Mouse (Mus musculus): ENCODE results near the gene Rras2. TPM values are rescaled to one million over a fixed set of nuclear protein-coding genes. Genes with fewer than 3 reads are reported as not detected.

The Rras2 gene
- polyA plus RNA-seq, 1 experiment from 2014 or later: 24.7 TPM

GRCm38 (mm10) chr7:114016001-114016949 lies 101.3 kb downstream of the Rras2 start:
- WGBS: 86% methylated on average over 8 of the region's 8 CpGs
- Histone ChIP-seq H3K9me3 (replicated peaks; ENCODE audit: control insufficient read depth, low read length, poor library complexity, severe bottlenecking) (no peaks in the 10 kb centered on the region), H3K4me2 (ENCODE audit: low read length) (no peak overlapping the region), H3K36me3 (ENCODE audit: control insufficient read depth, insufficient read depth, low read length) (no peaks in the 10 kb centered on the region), H3K4me1 (ENCODE audit: control insufficient read depth, insufficient read depth, low read length) (peaks cover 3% of the 10 kb centered on the region), H3K4me3 (ENCODE audit: low read depth, low read length) (no peak overlapping the region), H3K27ac (ENCODE audit: low read length) (no peak overlapping the region), H3K9ac (ENCODE audit: low read depth, low read length) (no peak overlapping the region), H3K27me3 (ENCODE audit: control insufficient read depth, insufficient read depth, low read depth, low read length) (no peaks in the 10 kb centered on the region)
- ATAC-seq: no peak

- Histone ChIP-seq H3K27ac (ENCODE audit: low read length) (no peak overlapping the region), H3K36me3 (ENCODE audit: control insufficient read depth, insufficient read depth, low read length) (no peaks in the 10 kb centered on the region), H3K9ac (ENCODE audit: low read depth, low read length) (no peak overlapping the region), H3K9me3 (replicated peaks; ENCODE audit: control insufficient read depth, low read length, poor library complexity, severe bottlenecking) (no peaks in the 10 kb centered on the region), H3K4me1 (ENCODE audit: control insufficient read depth, insufficient read depth, low read length) (no peaks in the 10 kb centered on the region), H3K4me2 (ENCODE audit: low read length) (no peak overlapping the region), H3K27me3 (ENCODE audit: control insufficient read depth, insufficient read depth, low read depth, low read length) (no peaks in the 10 kb centered on the region), H3K4me3 (ENCODE audit: low read depth, low read length) (no peak overlapping the region)
- 56% methylated on average over 9 of the region's 9 CpGs for WGBS
- no peak for ATAC-seq
These were observed 105.7 kb downstream of the Rras2 start for GRCm38 (mm10) chr7:114011726-114012443.

- H3K4me3 ChIP-seq (ENCODE audit: low read depth, low read length): no peak overlapping the region
- no peak for ATAC-seq
- H3K9ac ChIP-seq (ENCODE audit: low read depth, low read length): no peak overlapping the region
- peaks cover 10% of the 10 kb centered on the region for H3K4me1 ChIP-seq (ENCODE audit: control insufficient read depth, insufficient read depth, low read length)
- H3K4me2 ChIP-seq (ENCODE audit: low read length): no peak overlapping the region
- no peak overlapping the region for H3K27ac ChIP-seq (ENCODE audit: low read length)
- H3K36me3 ChIP-seq (ENCODE audit: control insufficient read depth, insufficient read depth, low read length): no peaks in the 10 kb centered on the region
- no peaks in the 10 kb centered on the region for H3K9me3 ChIP-seq (replicated peaks; ENCODE audit: control insufficient read depth, low read length, poor library complexity, severe bottlenecking)
- no peaks in the 10 kb centered on the region for H3K27me3 ChIP-seq (ENCODE audit: control insufficient read depth, insufficient read depth, low read depth, low read length)
- WGBS: 72% methylated on average over 5 of the region's 5 CpGs
These were observed 110.0 kb downstream of the Rras2 start for GRCm38 (mm10) chr7:114007565-114007964.

GRCm38 (mm10) chr7:114006456-114006855 lies 111.1 kb downstream of the Rras2 start:
- no peak for ATAC-seq
- no peaks in the 10 kb centered on the region for H3K9me3 ChIP-seq (replicated peaks; ENCODE audit: control insufficient read depth, low read length, poor library complexity, severe bottlenecking)
- no peaks in the 10 kb centered on the region for H3K27me3 ChIP-seq (ENCODE audit: control insufficient read depth, insufficient read depth, low read depth, low read length)
- no peak overlapping the region for H3K9ac ChIP-seq (ENCODE audit: low read depth, low read length)
- no peak overlapping the region for H3K4me2 ChIP-seq (ENCODE audit: low read length)
- H3K4me1 ChIP-seq (ENCODE audit: control insufficient read depth, insufficient read depth, low read length): peaks cover 10% of the 10 kb centered on the region
- H3K36me3 ChIP-seq (ENCODE audit: control insufficient read depth, insufficient read depth, low read length): no peaks in the 10 kb centered on the region
- H3K27ac ChIP-seq (ENCODE audit: low read length): no peak overlapping the region
- H3K4me3 ChIP-seq (ENCODE audit: low read depth, low read length): no peak overlapping the region
- WGBS: 68% methylated on average over 8 of the region's 8 CpGs

GRCm38 (mm10) chr7:114005499-114005898 lies 112.1 kb downstream of the Rras2 start:
- WGBS: 56% methylated on average over 5 of the region's 5 CpGs
- Histone ChIP-seq H3K36me3 (ENCODE audit: control insufficient read depth, insufficient read depth, low read length) (no peaks in the 10 kb centered on the region), H3K9me3 (replicated peaks; ENCODE audit: control insufficient read depth, low read length, poor library complexity, severe bottlenecking) (no peaks in the 10 kb centered on the region)

GRCm38 (mm10) chr7:114004171-114004570 lies 113.4 kb downstream of the Rras2 start:
- Histone ChIP-seq H3K27me3 (ENCODE audit: control insufficient read depth, insufficient read depth, low read depth, low read length) (no peaks in the 10 kb centered on the region), H3K36me3 (ENCODE audit: control insufficient read depth, insufficient read depth, low read length) (no peaks in the 10 kb centered on the region), H3K4me2 (ENCODE audit: low read length) (peak overlapping the region; percentile 17; the same call in 1 of the 2 replicates), H3K9ac (ENCODE audit: low read depth, low read length) (no peak overlapping the region), H3K4me1 (ENCODE audit: control insufficient read depth, insufficient read depth, low read length) (peaks cover 10% of the 10 kb centered on the region), H3K27ac (ENCODE audit: low read length) (peak overlapping the region; percentile 47; the same call in 1 of the 2 replicates), H3K4me3 (ENCODE audit: low read depth, low read length) (no peak overlapping the region), H3K9me3 (replicated peaks; ENCODE audit: control insufficient read depth, low read length, poor library complexity, severe bottlenecking) (no peaks in the 10 kb centered on the region)
- no peak for ATAC-seq
- 7% methylated on average over 5 of the region's 5 CpGs for WGBS

More at GRCm38 (mm10) chr7:114005499-114005898, 112.1 kb downstream of the Rras2 start:
- no peak overlapping the region for H3K27ac ChIP-seq (ENCODE audit: low read length)
- peaks cover 10% of the 10 kb centered on the region for H3K4me1 ChIP-seq (ENCODE audit: control insufficient read depth, insufficient read depth, low read length)
- H3K4me2 ChIP-seq (ENCODE audit: low read length): no peak overlapping the region
- no peak for ATAC-seq
- no peak overlapping the region for H3K9ac ChIP-seq (ENCODE audit: low read depth, low read length)
- no peak overlapping the region for H3K4me3 ChIP-seq (ENCODE audit: low read depth, low read length)
- no peaks in the 10 kb centered on the region for H3K27me3 ChIP-seq (ENCODE audit: control insufficient read depth, insufficient read depth, low read depth, low read length)

GRCm38 (mm10) chr7:113997675-113998354 lies 119.8 kb downstream of the Rras2 start:
- no peak for ATAC-seq
- H3K36me3 ChIP-seq (ENCODE audit: control insufficient read depth, insufficient read depth, low read length): no peaks in the 10 kb centered on the region
- no peaks in the 10 kb centered on the region for H3K9me3 ChIP-seq (replicated peaks; ENCODE audit: control insufficient read depth, low read length, poor library complexity, severe bottlenecking)
- 83% methylated on average over 7 of the region's 7 CpGs for WGBS
- no peak overlapping the region for H3K9ac ChIP-seq (ENCODE audit: low read depth, low read length)
- H3K4me3 ChIP-seq (ENCODE audit: low read depth, low read length): no peak overlapping the region
- no peak overlapping the region for H3K4me2 ChIP-seq (ENCODE audit: low read length)
- no peaks in the 10 kb centered on the region for H3K4me1 ChIP-seq (ENCODE audit: control insufficient read depth, insufficient read depth, low read length)
- no peaks in the 10 kb centered on the region for H3K27me3 ChIP-seq (ENCODE audit: control insufficient read depth, insufficient read depth, low read depth, low read length)
- no peak overlapping the region for H3K27ac ChIP-seq (ENCODE audit: low read length)
